Mouse (Mus musculus): ENCODE measurements around the gene Gm28230.

GRCm38 (mm10) chr2:74685059-74685603 is 41.4 kb upstream of the Gm28230 start:
- TF ChIP-seq CTCF (IDR thresholded peaks at IDR 0.05; ENCODE audit: insufficient read depth, low read length) (no peak), POLR2A (IDR thresholded peaks at IDR 0.05; ENCODE audit: borderline replicate concordance, extremely low read depth, low read depth, low read length) (no peak)

Measured in lung, adult 2 months (tissue).